7 mouse cellular contexts compared by ENCODE assay signal in the genomic region with DNA sequence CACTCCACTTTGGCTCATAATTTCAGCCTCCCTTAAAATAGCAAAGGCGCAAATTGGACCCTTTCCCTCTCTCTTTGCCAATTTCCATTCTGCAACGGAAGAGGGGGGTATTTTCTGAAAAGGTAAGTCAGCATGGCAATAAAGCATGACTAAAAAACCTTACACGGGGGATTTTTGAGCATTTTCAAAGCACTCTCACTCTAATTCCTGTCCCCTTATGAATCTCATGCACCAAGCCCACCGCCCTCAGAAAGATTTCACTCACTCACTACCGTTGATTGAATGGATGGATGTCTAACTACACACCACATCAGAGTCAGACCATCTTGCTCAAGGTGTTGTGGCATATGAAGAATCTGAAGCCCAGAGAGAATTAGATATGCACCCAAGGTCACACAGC. TPM values are rescaled to one million over a fixed set of nuclear protein-coding genes. Genes with fewer than 3 reads are reported as not detected.
DNase-seq lines count a peak whose midpoint lies in the region; ATAC-seq and TF ChIP-seq lines count a peak whose summit lies in the region.

A gene (minus strand): TSS at position 101 of the 400 bp plus-strand sequence.

- WGBS in lung, embryonic 14.5 days, result 11% methylated on average over 5 of the region's 5 CpGs
- 24% methylated on average over 5 of the region's 5 CpGs for WGBS in forebrain, embryonic 16.5 days
- WGBS in small intestine, adult 2 months, result 23% methylated on average over 5 of the region's 5 CpGs

- TF ChIP-seq POLR2A in small intestine, adult 2 months (IDR thresholded peaks at IDR 0.05; ENCODE audit: low read depth, low read length), result no peak

- H3K4me3 ChIP-seq in lung, embryonic 14.5 days (ENCODE audit: low read depth, low read length), result peak within 1 kb of the TSS; percentile 48
- peak within 1 kb of the TSS; percentile 56 for H3K4me3 ChIP-seq in forebrain, embryonic 16.5 days (replicated peaks; ENCODE audit: low read length)
- H3K4me3 ChIP-seq in small intestine, adult 2 months (ENCODE audit: low read depth, low read length), result peak within 1 kb of the TSS; percentile 40

- no peaks in the 10 kb centered on the region for H3K27me3 ChIP-seq in lung, embryonic 14.5 days (ENCODE audit: insufficient read depth, low read length)
- H3K27me3 ChIP-seq in forebrain, embryonic 16.5 days (replicated peaks; ENCODE audit: control insufficient read depth, insufficient read depth, low read length), result no peaks in the 10 kb centered on the region; the same call in 1 of the 2 replicates
- H3K27me3 ChIP-seq in small intestine, adult 2 months (ENCODE audit: control insufficient read depth, insufficient read depth, low read length), result peaks cover 16% of the 10 kb centered on the region

- no peak for ATAC-seq in lung, embryonic 14.5 days (ENCODE audit: insufficient read depth)
- no peak for ATAC-seq in forebrain, embryonic 16.5 days

- no peak within 1 kb of the TSS for H3K27ac ChIP-seq in lung, embryonic 14.5 days (ENCODE audit: low read depth)
- peak within 1 kb of the TSS; percentile 66 for H3K27ac ChIP-seq in forebrain, embryonic 16.5 days (ENCODE audit: low read length)
- H3K27ac ChIP-seq in small intestine, adult 2 months (ENCODE audit: insufficient read depth, low read depth, low read length), result no peak within 1 kb of the TSS

- H3K4me1 ChIP-seq in lung, embryonic 14.5 days (ENCODE audit: insufficient read depth), result no peaks in the 10 kb centered on the region
- no peaks in the 10 kb centered on the region for H3K4me1 ChIP-seq in forebrain, embryonic 16.5 days (replicated peaks; ENCODE audit: control insufficient read depth, insufficient read depth, low read length)
- peaks cover 3% of the 10 kb centered on the region; the same call in 1 of the 2 replicates for H3K4me1 ChIP-seq in small intestine, adult 2 months (ENCODE audit: control insufficient read depth, insufficient read depth, insufficient read length, low read length)

- no peak for DNase-seq in lung, embryonic 14.5 days
- no peak for DNase-seq in lung, postnatal 4 days
- no peak for DNase-seq in left cerebral cortex, postnatal 36 days (ENCODE audit: low spot score in 2 of 2)
- no peak for DNase-seq in adrenal gland, adult 8-10 months
- no peak for DNase-seq in right cerebral cortex, postnatal 10 days (ENCODE audit: low spot score in 2 of 2)

- no peaks in the 10 kb centered on the region for H3K36me3 ChIP-seq in lung, embryonic 14.5 days (ENCODE audit: insufficient read depth)
- no peaks in the 10 kb centered on the region for H3K36me3 ChIP-seq in forebrain, embryonic 16.5 days (ENCODE audit: control insufficient read depth, insufficient read depth)
- H3K36me3 ChIP-seq in small intestine, adult 2 months (ENCODE audit: control insufficient read depth, insufficient read depth, low read length), result no peaks in the 10 kb centered on the region

- H3K4me2 ChIP-seq in lung, embryonic 14.5 days, result peak within 1 kb of the TSS; percentile 77
- H3K4me2 ChIP-seq in forebrain, embryonic 16.5 days (ENCODE audit: low read length), result peak within 1 kb of the TSS; percentile 79

- peak within 1 kb of the TSS; percentile 52 for H3K9ac ChIP-seq in lung, embryonic 14.5 days
- peak within 1 kb of the TSS; percentile 59 for H3K9ac ChIP-seq in forebrain, embryonic 16.5 days (replicated peaks; ENCODE audit: low read depth, low read length)

- no peak for TF ChIP-seq CTCF in lung, embryonic 14.5 days (IDR thresholded peaks at IDR 0.05; ENCODE audit: low read depth)
- TF ChIP-seq CTCF in small intestine, adult 2 months (IDR thresholded peaks at IDR 0.05; ENCODE audit: extremely low read depth, insufficient read length, insufficient replicate concordance, low read depth, low read length), result no peak

- no peaks in the 10 kb centered on the region for H3K9me3 ChIP-seq in lung, embryonic 14.5 days (ENCODE audit: low read depth, low read length)
- no peaks in the 10 kb centered on the region for H3K9me3 ChIP-seq in forebrain, embryonic 16.5 days (ENCODE audit: control insufficient read depth, low read length)

- intact Hi-C loops in left cerebral cortex, postnatal 36 days (cut with DNase I), result loop anchor here (10.0 kb wide), 1 partner anchor 177 kb away; no protein-coding TSS in a partner anchor

RNA-seq across cellular contexts. Expression of the gene that starts here (rescaled TPM):
- polyA plus RNA-seq in lung, embryonic 14.5 days (2014; fragmentation: Nextera tagmentation; extraction: Ambion mirVana), result 17.1 and 17.5 TPM in 2 replicates
- 58.7 and 67.2 TPM in 2 replicates for polyA plus RNA-seq in forebrain, embryonic 16.5 days (2015; fragmentation: Nextera tagmentation; extraction: Ambion mirVana)
- 10 to 100 TPM; 37.2 to 39.9 TPM for total RNA-seq in left cerebral cortex, postnatal 36 days (2021)
- 0.38 TPM in 1 of 2 replicates, not detected in the other for polyA plus RNA-seq in small intestine, adult 2 months (2012; rRNA removed)
- total RNA-seq in adrenal gland, adult 8-10 months (2022), result 1 to 10 TPM; 1.5 to 3.7 (median 2.2) TPM

Comparison
In these comparisons a context has a peak if more than half of its experiments do, and no peak if none do; other contexts are left out.
1. RNA of the gene that starts here (total RNA-seq): 37.2 to 39.9 TPM in left cerebral cortex, postnatal 36 days; 1.5 to 3.7 TPM in adrenal gland, adult 8-10 months; every median in the first group is over 4 times any median in the second.
2. RNA of the gene that starts here (polyA plus RNA-seq): 58.7 to 67.2 TPM in forebrain, embryonic 16.5 days and 17.1 to 17.5 TPM in lung, embryonic 14.5 days; 0.38 TPM in small intestine, adult 2 months; every median in the first group is over 10 times any median in the second.
3. Peak in every context shown above with its lines, with median percentiles within 50 percentile points of each other: H3K4me3 ChIP-seq.